Mouse (Mus musculus): ENCODE measurements around the gene Agtrap.

Agtrap gene

GRCm38 (mm10) chr4:148087907-148088527 lies at the start of gene Agtrap:
Gene Agtrap (minus strand): TSS chr4:148088031.
- in situ Hi-C loops (cut with MboI; ENCODE audit: unreplicated experiment in 2 of 2), result loop anchor here in 1 of 2 experiments (5.0 kb wide), 1 partner anchor 51 kb away; the partner anchor contains the start of genes Clcn6 and Mthfr

GRCm38 (mm10) chr4:148137503-148137902 lies 49.7 kb upstream of the Agtrap start:
- in situ Hi-C loops (cut with MboI; ENCODE audit: unreplicated experiment in 2 of 2), result no loop called here

GRCm38 (mm10) chr4:148134988-148135387 lies 47.2 kb upstream of the Agtrap start:
- in situ Hi-C loops (cut with MboI; ENCODE audit: unreplicated experiment in 2 of 2), result no loop called here

GRCm38 (mm10) chr4:148131497-148132081 lies 43.8 kb upstream of the Agtrap start:
- in situ Hi-C loops (cut with MboI; ENCODE audit: unreplicated experiment in 2 of 2), result no loop called here

GRCm38 (mm10) chr4:148130561-148131413 lies 43.0 kb upstream of the Agtrap start, which contains the start of gene Draxin:
Gene Draxin (minus strand): TSS chr4:148130698.
- in situ Hi-C loops (cut with MboI; ENCODE audit: unreplicated experiment in 2 of 2), result no loop called here

GRCm38 (mm10) chr4:148130133-148130532 lies 42.3 kb upstream of the Agtrap start, which contains the start of gene Mad2l2:
Gene Mad2l2 (plus strand): TSS chr4:148130384.
- in situ Hi-C loops (cut with MboI; ENCODE audit: unreplicated experiment in 2 of 2), result no loop called here

- in situ Hi-C loops (cut with MboI; ENCODE audit: unreplicated experiment in 2 of 2), result no loop called here
Observed at GRCm38 (mm10) chr4:148128672-148129071, 40.8 kb upstream of the Agtrap start.

GRCm38 (mm10) chr4:148128241-148128640 lies 40.4 kb upstream of the Agtrap start:
- in situ Hi-C loops (cut with MboI; ENCODE audit: unreplicated experiment in 2 of 2), result no loop called here

- in situ Hi-C loops (cut with MboI; ENCODE audit: unreplicated experiment in 2 of 2), result no loop called here
Observed at GRCm38 (mm10) chr4:148122694-148123066, 34.8 kb upstream of the Agtrap start.

- in situ Hi-C loops (cut with MboI; ENCODE audit: unreplicated experiment in 2 of 2), result no loop called here
Observed at GRCm38 (mm10) chr4:148121982-148122693, 34.3 kb upstream of the Agtrap start.

- in situ Hi-C loops (cut with MboI; ENCODE audit: unreplicated experiment in 2 of 2), result no loop called here
Observed at GRCm38 (mm10) chr4:148121362-148121761, 33.5 kb upstream of the Agtrap start.

GRCm38 (mm10) chr4:148120555-148120954 lies 32.7 kb upstream of the Agtrap start:
- in situ Hi-C loops (cut with MboI; ENCODE audit: unreplicated experiment in 2 of 2), result no loop called here

GRCm38 (mm10) chr4:148119578-148119977 lies 31.7 kb upstream of the Agtrap start:
- in situ Hi-C loops (cut with MboI; ENCODE audit: unreplicated experiment in 2 of 2), result loop anchor here in 1 of 2 experiments (5.0 to 10.0 kb wide), 3 partner anchors 33 to 488 kb away; partner anchors contain the start of gene Fbxo6

GRCm38 (mm10) chr4:148117392-148117791 lies 29.6 kb upstream of the Agtrap start:
- in situ Hi-C loops (cut with MboI; ENCODE audit: unreplicated experiment in 2 of 2), result loop anchor here in 1 of 2 experiments (5.0 to 10.0 kb wide), 3 partner anchors 35 to 490 kb away; partner anchors contain the start of gene Fbxo6

- in situ Hi-C loops (cut with MboI; ENCODE audit: unreplicated experiment in 2 of 2), result loop anchor here in 1 of 2 experiments (5.0 to 10.0 kb wide), 3 partner anchors 36 to 491 kb away; partner anchors contain the start of gene Fbxo6
Observed at GRCm38 (mm10) chr4:148116657-148117056, 28.8 kb upstream of the Agtrap start.

GRCm38 (mm10) chr4:148115467-148115866 lies 27.6 kb upstream of the Agtrap start:
- in situ Hi-C loops (cut with MboI; ENCODE audit: unreplicated experiment in 2 of 2), result loop anchor here in 1 of 2 experiments (5.0 to 10.0 kb wide), 3 partner anchors 37 to 492 kb away; partner anchors contain the start of gene Fbxo6

GRCm38 (mm10) chr4:148114758-148115391 lies 27.0 kb upstream of the Agtrap start:
- in situ Hi-C loops (cut with MboI; ENCODE audit: unreplicated experiment in 2 of 2), result loop anchor here (5.0 to 10.0 kb wide), 6 partner anchors 37 to 492 kb away; partner anchors contain the start of genes Fbxo6 (in 1 of the 2) and Masp2 (in 1 of the 2)

- in situ Hi-C loops (cut with MboI; ENCODE audit: unreplicated experiment in 2 of 2), result loop anchor here (5.0 to 10.0 kb wide), 4 partner anchors 55 to 490 kb away; partner anchors contain the start of gene Masp2 (in 1 of the 2)
Observed at GRCm38 (mm10) chr4:148112519-148112918, 24.7 kb upstream of the Agtrap start.

- in situ Hi-C loops (cut with MboI; ENCODE audit: unreplicated experiment in 2 of 2), result no loop called here
Observed at GRCm38 (mm10) chr4:148109215-148109614, 21.4 kb upstream of the Agtrap start.

Measured in v-Abl transformed pro-B cells (cell line).